Mouse (Mus musculus): ENCODE measurements around the gene Gm20388.

- no peak for TF ChIP-seq EP300 (optimal IDR thresholded peaks at IDR 0.05)
- no peak for TF ChIP-seq CTCF (IDR thresholded peaks at IDR 0.05; ENCODE audit: low read depth)
Measured at GRCm38 (mm10) chr8:123431616-123432365, 3521.2 kb downstream of the Gm20388 start.
